Mouse (Mus musculus) large intestine, adult 2 months (tissue): Measurements from ENCODE around the gene Anp32a. TPM values are rescaled to one million over a fixed set of nuclear protein-coding genes. Genes with fewer than 3 reads are reported as not detected.

ENCODE experiments used
- DNase-seq: peaks from one replicate; pipeline ENCODE4 v3.0.0-alpha.2; 2012; ENCODE audit warnings: low read depth, low spot score
- WGBS: fragments of 180-500 bp; shearing (Covaris S2); methylation state at CpG from one replicate; pipeline ENCODE4 v1.1.7; 2018; 5-methylcytosine and 5-hydroxymethylcytosine counted together
- polyA plus RNA-seq: library from polyadenylated mRNA; depleted of rRNA; stranded (reverse); fragments of >200 nt; gene quantifications from 2 replicates; pipeline ENCODE4 v1.2.3, GENCODE M21; 2012

The Anp32a gene
- polyA plus RNA-seq, 1 experiment: 13.2 TPM

GRCm38 (mm10) chr9:62345633-62346387, 4.7 kb downstream of the Anp32a start:
- DNase-seq: no peak
- 58% methylated on average over 9 of the region's 9 CpGs for WGBS

DNA sequence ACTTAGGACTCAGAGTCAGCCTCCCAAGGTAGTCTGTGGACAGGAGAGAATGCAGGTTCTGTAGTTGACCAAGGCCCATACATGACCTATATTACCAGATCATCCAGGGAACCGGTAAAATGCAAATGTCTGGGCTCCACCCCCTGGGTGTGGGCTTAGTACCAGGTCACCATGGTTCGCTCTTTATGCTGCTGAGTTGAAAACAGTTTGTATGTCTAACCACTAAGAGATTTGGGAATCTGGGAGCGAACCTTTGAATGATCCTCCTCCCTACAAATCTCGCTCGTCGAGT, 5.2 kb downstream of the Anp32a start:
- no peak for DNase-seq
- WGBS: 45% methylated on average over 6 of the region's 6 CpGs

GRCm38 (mm10) chr9:62347201-62347600, 6.1 kb downstream of the Anp32a start:
- WGBS: 70% methylated on average over 5 of the region's 5 CpGs
- no peak for DNase-seq

DNA sequence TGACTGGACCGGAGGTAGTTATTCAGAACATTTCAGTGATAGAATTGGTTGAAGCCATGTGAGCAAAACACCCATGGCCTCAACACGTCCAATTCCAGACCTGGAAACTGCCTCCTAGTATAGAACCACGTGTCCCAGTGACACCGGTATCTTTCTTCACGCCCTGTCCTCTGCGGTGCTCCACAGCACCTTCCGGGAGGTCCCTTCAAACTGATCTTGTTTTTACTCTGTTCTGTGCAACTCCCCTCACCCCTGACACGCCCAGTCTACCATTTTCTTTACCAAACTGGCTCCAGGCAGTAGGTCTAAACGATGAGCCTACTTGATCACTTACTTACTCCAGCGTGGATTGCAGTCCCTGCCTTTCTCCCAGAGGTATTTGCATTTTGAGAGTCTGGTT, 7.0 kb downstream of the Anp32a start:
- WGBS: 79% methylated on average over 10 of the region's 10 CpGs
- DNase-seq: no peak

DNA sequence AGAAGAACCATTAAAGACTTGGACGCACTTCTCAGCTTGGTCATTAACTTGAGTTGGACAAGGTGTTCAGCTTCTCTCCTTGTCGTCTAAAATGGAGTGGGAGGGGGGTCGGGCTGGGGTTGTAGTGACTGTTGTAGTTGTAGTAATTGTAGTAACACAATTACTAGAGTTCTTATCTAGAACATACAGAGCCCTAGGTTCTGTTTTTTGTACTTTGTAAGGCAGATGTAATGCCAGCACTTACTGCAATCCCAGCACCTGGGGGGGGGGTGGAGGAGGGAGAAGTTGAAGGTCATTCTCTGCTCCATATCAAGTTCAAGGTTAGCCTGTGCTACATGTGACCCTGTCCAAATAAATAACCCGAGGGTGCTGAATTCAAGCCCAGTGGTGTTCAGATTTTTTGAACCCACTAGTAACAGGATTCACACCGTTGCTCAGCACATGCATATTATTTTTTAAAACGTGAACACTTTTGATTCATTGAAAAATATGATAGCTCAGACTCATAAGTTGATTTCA, 7.4 kb downstream of the Anp32a start:
- no peak for DNase-seq
- WGBS: 57% methylated on average over 6 of the region's 6 CpGs

GRCm38 (mm10) chr9:62349250-62349649, 8.2 kb downstream of the Anp32a start:
- no peak for DNase-seq
- 73% methylated on average over 15 of the region's 15 CpGs for WGBS

DNA sequence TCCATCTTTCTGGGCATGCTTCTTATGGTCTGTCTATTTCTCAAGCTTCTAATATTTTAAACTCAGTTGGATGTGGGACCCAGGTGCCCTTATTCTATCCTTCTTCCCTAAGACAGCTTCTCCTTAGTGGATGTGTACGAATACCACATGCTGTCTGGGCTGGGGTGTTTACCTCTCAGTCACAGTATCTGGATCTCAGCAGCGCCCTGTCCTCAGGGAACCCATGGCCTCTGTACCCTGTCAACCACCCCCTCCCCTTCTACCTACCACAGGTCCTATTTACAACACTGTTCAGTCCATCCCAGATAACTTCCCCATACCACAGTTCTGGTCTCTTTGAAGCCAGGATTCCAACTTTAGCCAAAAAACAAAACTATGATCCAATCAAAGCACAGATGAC, 9.6 kb downstream of the Anp32a start:
- WGBS: 60% methylated on average over 2 of the region's 2 CpGs
- no peak for DNase-seq

- 49% methylated on average over 4 of the region's 4 CpGs for WGBS
Measured at GRCm38 (mm10) chr9:62351200-62351599, 10.1 kb downstream of the Anp32a start.

GRCm38 (mm10) chr9:62353784-62354183, 12.7 kb downstream of the Anp32a start:
- WGBS: 30% methylated on average over 7 of the region's 7 CpGs
- DNase-seq: no peak

More at GRCm38 (mm10) chr9:62351200-62351599, 10.1 kb downstream of the Anp32a start:
- DNase-seq: no peak

DNA sequence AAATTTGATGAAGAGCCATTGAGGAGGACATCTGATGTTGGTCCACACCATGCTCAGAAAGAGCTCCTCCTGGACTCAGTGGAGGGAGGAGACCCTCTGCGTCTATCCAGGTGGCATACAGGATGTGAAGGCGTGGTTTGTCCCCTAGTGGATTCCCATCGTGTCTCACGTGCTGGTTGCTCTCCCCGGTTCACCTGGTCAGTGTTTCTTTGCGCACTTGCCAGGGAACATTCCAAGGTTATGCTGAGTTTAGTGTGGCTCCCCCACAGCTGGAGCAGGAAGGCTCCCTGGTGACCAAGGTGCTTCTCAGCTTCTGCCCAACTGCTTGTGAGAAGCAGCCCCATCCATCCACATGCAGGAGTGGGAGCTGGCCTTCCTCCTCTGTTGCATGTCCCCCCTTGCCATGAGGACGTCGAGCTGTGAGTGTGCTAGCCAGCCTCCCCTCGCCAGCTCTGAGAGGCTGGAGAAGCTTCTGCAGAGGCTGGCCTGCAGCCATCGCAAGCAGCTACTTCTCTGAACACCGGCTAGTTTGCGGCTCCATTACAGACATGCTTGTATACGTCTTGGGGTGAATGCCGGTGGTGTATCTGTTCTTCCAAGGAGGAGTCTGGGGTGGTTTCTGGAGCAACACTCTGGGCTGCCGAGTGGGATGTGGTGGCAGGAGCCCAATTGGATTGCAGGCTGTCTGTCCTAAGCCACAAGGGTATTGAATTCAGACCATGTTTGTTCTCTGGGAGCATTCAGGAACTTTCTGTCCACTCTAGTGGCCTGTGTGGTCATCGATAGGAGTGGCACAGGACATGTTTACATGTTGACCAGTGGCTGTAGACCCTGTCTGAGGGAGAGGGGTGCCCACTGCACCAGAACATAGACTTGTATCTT, 14.0 kb downstream of the Anp32a start:
- WGBS: 70% methylated on average over 16 of the region's 16 CpGs
- DNase-seq: no peak

DNA sequence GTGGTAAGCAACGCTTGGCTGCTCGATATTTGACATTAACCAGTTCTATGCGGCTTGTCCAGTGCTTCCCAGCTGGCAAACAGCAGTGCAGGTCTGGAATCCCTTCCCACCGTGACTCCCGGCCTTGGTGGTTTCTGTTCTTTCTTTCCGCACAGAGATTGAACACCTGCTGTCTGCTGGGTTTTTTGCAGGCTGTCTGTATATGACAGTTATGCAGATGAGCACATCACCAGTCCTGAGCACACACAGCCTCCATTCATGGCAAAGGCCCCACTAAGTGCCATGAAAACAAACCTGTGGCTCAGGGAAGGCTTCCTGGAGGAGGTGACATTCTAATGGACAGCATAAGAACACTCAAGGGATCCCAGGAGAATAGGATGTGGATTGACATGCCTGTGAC, 14.7 kb downstream of the Anp32a start:
- no peak for DNase-seq
- WGBS: 81% methylated on average over 6 of the region's 6 CpGs

- WGBS: 41% methylated on average over 8 of the region's 8 CpGs
- DNase-seq: no peak
Measured at GRCm38 (mm10) chr9:62357593-62357992, 16.5 kb downstream of the Anp32a start.

- DNase-seq: no peak
- WGBS: 70% methylated on average over 9 of the region's 9 CpGs
Measured at GRCm38 (mm10) chr9:62358851-62359250, 17.8 kb downstream of the Anp32a start.

- no peak for DNase-seq
- WGBS: 51% methylated on average over 4 of the region's 4 CpGs
Measured at GRCm38 (mm10) chr9:62360889-62361288, 19.8 kb downstream of the Anp32a start.

GRCm38 (mm10) chr9:62362835-62363385, 21.8 kb downstream of the Anp32a start:
- DNase-seq: no peak
- 65% methylated on average over 11 of the region's 11 CpGs for WGBS

GRCm38 (mm10) chr9:62363619-62364018, 22.5 kb downstream of the Anp32a start:
- 5% methylated on average over 24 of the region's 24 CpGs for WGBS
- DNase-seq: no peak

- no peak for DNase-seq
- WGBS: 58% methylated on average over 6 of the region's 6 CpGs
Measured at GRCm38 (mm10) chr9:62364216-62364615, 23.1 kb downstream of the Anp32a start.

GRCm38 (mm10) chr9:62364831-62365230, 23.7 kb downstream of the Anp32a start:
- 56% methylated on average over 7 of the region's 7 CpGs for WGBS
- no peak for DNase-seq

GRCm38 (mm10) chr9:62365326-62366080, 24.4 kb downstream of the Anp32a start:
- no peak for DNase-seq
- 70% methylated on average over 8 of the region's 8 CpGs for WGBS
